Mouse (Mus musculus) erythroblast, embryonic 14.5 days (primary cell): Measurements from ENCODE around the gene Olfr571. TPM values are rescaled to one million over a fixed set of nuclear protein-coding genes. Genes with fewer than 3 reads are reported as not detected.
A peak's percentile ranks its signal among the peaks of the same experiment; 100 is the strongest.

ENCODE experiments used
- H3K27me3 ChIP-seq: 2 replicates; pipeline ENCODE4 v1.6.1; 2012; ENCODE audit warnings: inconsistent platforms; ENCODE audit not compliant: control insufficient read depth
- H3K36me3 ChIP-seq: 2 replicates; pipeline ENCODE4 v1.6.1; 2012; ENCODE audit warnings: mild to moderate bottlenecking, inconsistent platforms; ENCODE audit not compliant: control insufficient read depth
- H3K4me1 ChIP-seq: 2 replicates; pipeline ENCODE4 v1.6.1; 2012; ENCODE audit warnings: inconsistent platforms; ENCODE audit not compliant: control insufficient read depth
- H3K4me3 ChIP-seq: replicated peaks from 2 replicates; pipeline ENCODE3; 2012; ENCODE audit warnings: moderate library complexity, mild to moderate bottlenecking, inconsistent platforms
- H3K9me3 ChIP-seq: 2 replicates; pipeline ENCODE4 v1.6.1; 2012; ENCODE audit warnings: low read length, inconsistent platforms, mixed read lengths; ENCODE audit not compliant: control insufficient read depth
- GATA1 ChIP-seq: IDR thresholded peaks from 2 replicates; pipeline ENCODE4 v1.6.1; 2012; ENCODE audit warnings: low read length, inconsistent platforms, mixed read lengths
- TAL1 ChIP-seq: IDR thresholded peaks from 3 replicates; pipeline ENCODE4 v1.6.1; 2012; ENCODE audit warnings: low read length, inconsistent platforms, mixed read lengths
- polyA plus RNA-seq: library from polyadenylated mRNA; stranded (reverse); fragments of >175 nt; gene quantifications from 2 replicates; pipeline ENCODE4 v1.2.3, GENCODE M21; 2012

Gene Olfr571
- polyA plus RNA-seq = not detected in 2 replicates

DNA sequence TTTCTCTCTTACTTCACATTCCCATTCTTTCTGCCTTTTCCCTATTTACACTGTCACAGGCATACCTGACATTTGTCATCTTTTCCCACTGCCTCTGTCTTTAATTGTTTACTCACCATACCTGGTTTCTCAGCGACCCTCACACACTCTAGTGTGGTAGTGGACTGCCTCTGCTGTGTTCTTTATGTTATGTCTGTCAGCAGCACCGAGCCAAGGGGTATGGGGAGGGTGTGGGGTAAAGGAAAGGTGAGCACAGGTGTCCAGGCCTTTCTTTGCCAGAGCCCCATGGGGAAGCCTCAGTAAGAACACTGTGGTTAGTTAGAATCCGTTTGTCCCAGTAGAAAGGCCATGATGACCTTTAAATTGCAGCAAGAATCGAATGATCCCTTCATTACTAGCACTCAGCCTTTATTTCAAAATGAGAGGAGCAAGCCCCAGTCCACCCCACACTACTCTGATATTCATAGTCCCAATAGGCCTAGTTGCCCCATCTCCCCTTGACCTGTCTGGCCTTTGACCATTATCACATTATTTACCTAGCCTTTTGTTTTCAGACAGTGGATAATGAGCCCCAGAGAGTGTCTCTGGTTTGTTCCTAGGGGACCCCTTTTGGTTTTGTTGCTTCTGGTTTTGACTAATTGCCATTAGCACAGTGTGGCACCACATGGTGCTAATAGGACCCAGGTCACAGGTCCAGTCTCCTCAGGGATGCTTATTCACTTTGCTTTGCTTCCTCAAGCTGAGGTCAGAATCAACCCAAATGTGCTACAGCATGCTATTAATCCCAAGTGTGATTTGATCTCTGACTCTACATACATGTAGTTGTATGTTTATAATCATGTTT, at the start of gene Olfr571:
TSS of gene Olfr571 (minus strand) at position 505 of the 844 bp plus-strand sequence.
- H3K9me3 ChIP-seq = no peaks in the 10 kb centered on the region
- TF ChIP-seq GATA1 = no peak
- TF ChIP-seq TAL1 = no peak
- H3K4me3 ChIP-seq = no peak within 1 kb of the TSS
- H3K4me1 ChIP-seq = no peaks in the 10 kb centered on the region
- H3K36me3 ChIP-seq = no peaks in the 10 kb centered on the region
- no peaks in the 10 kb centered on the region for H3K27me3 ChIP-seq

DNA sequence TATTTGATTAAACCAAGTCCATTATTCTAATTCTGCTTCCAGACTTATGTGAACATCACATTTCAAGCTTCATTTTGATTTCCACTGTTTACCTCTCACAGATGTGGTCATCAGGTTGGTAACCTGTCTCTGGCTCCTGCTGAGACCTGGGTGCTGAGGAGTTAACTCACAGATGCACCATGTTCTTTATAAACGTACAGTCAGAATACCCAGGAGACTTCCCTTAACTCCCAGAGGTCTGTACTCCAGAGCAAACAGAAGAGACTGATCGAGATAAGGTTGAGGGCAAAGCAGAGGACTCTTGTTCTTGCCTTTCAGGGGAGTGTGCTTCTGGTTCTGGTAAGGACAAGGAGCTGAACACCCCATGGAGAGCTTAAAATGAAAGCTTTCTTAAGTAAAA, 45.0 kb upstream of the Olfr571 start, which contains the start of gene Olfr576:
TSS of gene Olfr576 (plus strand) at position 301 of the 400 bp plus-strand sequence.
- Histone ChIP-seq H3K4me3 (no peak within 1 kb of the TSS), H3K9me3 (no peaks in the 10 kb centered on the region), H3K36me3 (no peaks in the 10 kb centered on the region), H3K4me1 (no peaks in the 10 kb centered on the region), H3K27me3 (no peaks in the 10 kb centered on the region)
- TF ChIP-seq GATA1 = no peak
- no peak for TF ChIP-seq TAL1

GRCm38 (mm10) chr7:102958593-102958992, 41.3 kb upstream of the Olfr571 start, which contains the start of gene Olfr575:
Gene Olfr575 (minus strand): TSS chr7:102958775.
- H3K9me3 ChIP-seq = no peaks in the 10 kb centered on the region
- TF ChIP-seq TAL1 (peak; percentile 64), GATA1 (peak; percentile 42; the same call in 1 of the 2 replicates)
- no peaks in the 10 kb centered on the region for H3K27me3 ChIP-seq
- no peak within 1 kb of the TSS for H3K4me3 ChIP-seq
- no peaks in the 10 kb centered on the region for H3K4me1 ChIP-seq
- H3K36me3 ChIP-seq = no peaks in the 10 kb centered on the region

DNA sequence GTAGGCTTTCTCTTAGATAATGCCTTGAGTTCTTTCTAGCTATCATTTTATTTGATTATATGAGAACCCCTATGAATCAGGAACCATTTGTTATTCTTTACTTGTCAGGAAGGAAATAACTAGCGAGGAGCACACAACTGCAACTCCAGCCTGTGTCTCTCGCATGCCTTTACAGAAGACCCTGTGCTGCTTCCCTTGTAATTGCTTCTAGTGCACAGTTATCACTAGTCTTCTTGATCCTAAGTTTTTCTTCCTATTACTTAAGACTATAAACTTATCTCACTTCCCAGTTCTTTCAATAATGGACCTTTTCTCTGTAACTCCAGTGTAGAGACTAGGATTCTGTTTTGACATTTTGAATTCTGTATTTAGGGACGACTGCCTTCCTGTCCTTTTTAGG, 40.8 kb upstream of the Olfr571 start:
- Histone ChIP-seq H3K27me3 (no peaks in the 10 kb centered on the region), H3K4me3 (no peak overlapping the region), H3K9me3 (no peaks in the 10 kb centered on the region), H3K36me3 (no peaks in the 10 kb centered on the region), H3K4me1 (no peaks in the 10 kb centered on the region)
- TF ChIP-seq TAL1 (no peak), GATA1 (no peak)

DNA sequence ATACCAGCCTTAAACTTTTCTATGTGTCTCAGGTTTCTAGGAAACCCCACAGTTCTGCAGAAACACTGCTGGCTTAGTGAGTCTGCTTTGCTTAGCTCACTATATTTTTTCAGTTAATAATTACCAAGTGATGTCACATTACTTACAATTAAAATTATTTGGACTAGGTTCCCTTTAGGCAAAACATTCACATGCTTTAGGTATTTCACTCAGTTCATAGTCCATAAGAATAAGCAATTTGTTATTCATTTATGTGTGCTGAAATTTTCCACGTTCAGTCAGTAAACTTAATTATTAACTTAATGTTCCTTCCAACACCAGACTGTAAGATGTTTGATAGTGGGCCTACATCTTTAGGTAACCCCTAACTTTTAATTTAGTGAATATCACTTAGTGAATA, 33.4 kb upstream of the Olfr571 start:
- Histone ChIP-seq H3K4me3 (no peak overlapping the region), H3K36me3 (no peaks in the 10 kb centered on the region), H3K4me1 (no peaks in the 10 kb centered on the region), H3K27me3 (no peaks in the 10 kb centered on the region), H3K9me3 (no peaks in the 10 kb centered on the region)
- TF ChIP-seq TAL1 (no peak), GATA1 (no peak)

DNA sequence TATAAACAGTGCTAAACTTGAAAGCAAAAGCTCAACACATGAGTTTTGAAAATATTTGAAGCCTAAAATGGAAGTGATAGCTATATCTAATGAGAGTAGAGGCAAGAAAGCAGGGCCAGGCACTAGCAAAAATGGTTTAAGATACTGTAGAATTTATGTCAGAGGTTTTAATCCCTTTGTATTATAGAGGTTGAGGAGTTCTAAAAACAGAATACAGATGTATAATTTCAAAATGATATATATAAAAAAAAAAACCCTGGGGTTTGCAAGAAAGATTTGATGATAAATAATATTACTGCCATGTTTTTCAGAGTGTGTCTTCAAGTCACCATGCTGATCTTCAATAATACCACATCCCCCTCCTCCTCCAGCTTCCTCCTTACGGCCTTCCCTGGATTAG, 30.8 kb upstream of the Olfr571 start, which contains the start of gene Olfr574:
TSS of gene Olfr574 (plus strand) at position 301 of the 400 bp plus-strand sequence.
- no peaks in the 10 kb centered on the region for H3K36me3 ChIP-seq
- H3K9me3 ChIP-seq = no peaks in the 10 kb centered on the region
- no peak within 1 kb of the TSS for H3K4me3 ChIP-seq
- TF ChIP-seq TAL1 (no peak), GATA1 (no peak)
- no peaks in the 10 kb centered on the region for H3K27me3 ChIP-seq
- no peaks in the 10 kb centered on the region for H3K4me1 ChIP-seq

DNA sequence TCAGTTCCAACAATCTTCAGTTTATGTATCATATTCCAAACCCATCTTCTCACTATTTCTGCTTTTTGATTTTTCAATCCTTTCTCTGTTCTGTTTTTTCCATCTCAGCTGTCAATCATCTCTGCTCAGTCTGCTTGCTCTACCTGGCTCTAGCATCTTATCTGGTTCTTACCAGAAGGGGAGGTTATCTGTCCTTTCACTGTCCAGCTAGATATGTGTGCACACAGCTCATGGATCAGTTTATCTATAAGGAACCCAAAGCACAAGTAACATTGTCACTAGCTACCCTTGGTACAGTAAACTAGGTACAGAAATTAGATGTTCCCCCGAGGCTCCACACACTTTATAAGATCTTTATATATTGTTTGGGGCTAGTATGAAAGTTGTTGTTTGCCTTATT, 26.1 kb upstream of the Olfr571 start:
- TF ChIP-seq GATA1 = no peak
- no peak for TF ChIP-seq TAL1
- Histone ChIP-seq H3K36me3 (no peaks in the 10 kb centered on the region), H3K9me3 (no peaks in the 10 kb centered on the region), H3K4me3 (no peak overlapping the region), H3K4me1 (no peaks in the 10 kb centered on the region), H3K27me3 (no peaks in the 10 kb centered on the region)

DNA sequence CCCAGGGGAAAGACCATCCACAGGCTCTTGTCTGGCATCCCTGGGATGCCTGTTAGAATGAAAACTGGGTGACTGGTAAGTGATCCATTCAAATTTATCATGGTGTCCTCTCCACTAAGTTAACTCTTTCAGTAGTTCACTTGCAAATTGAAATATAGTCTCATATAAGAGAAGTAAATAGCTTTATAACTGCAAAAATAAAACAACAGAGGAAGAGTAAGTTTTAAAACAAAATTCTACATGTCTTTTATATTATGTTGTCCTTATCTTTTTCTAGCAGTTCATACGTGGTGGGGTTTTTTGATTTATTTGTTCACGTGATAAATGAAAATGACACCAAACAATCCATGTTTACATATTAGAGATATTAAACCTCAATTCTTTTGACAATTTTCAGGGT, 25.1 kb upstream of the Olfr571 start, which contains the start of gene Olfr573-ps1:
TSS of gene Olfr573-ps1 (minus strand) at position 101 of the 400 bp plus-strand sequence.
- TF ChIP-seq TAL1 = no peak
- no peak for TF ChIP-seq GATA1
- H3K36me3 ChIP-seq = no peaks in the 10 kb centered on the region
- no peaks in the 10 kb centered on the region for H3K9me3 ChIP-seq
- no peaks in the 10 kb centered on the region for H3K27me3 ChIP-seq
- H3K4me3 ChIP-seq = no peak within 1 kb of the TSS
- H3K4me1 ChIP-seq = no peaks in the 10 kb centered on the region

- no peaks in the 10 kb centered on the region for H3K36me3 ChIP-seq
These were observed 9.8 kb upstream of the Olfr571 start for GRCm38 (mm10) chr7:102927105-102927504.

More at GRCm38 (mm10) chr7:102927105-102927504, 9.8 kb upstream of the Olfr571 start:
- no peaks in the 10 kb centered on the region for H3K9me3 ChIP-seq
- TF ChIP-seq TAL1 (no peak), GATA1 (no peak)
- no peaks in the 10 kb centered on the region for H3K4me1 ChIP-seq
- H3K27me3 ChIP-seq = no peaks in the 10 kb centered on the region
- H3K4me3 ChIP-seq = no peak overlapping the region
